Mouse (Mus musculus) adrenal gland, adult 18-20 months (tissue): ENCODE measurements around the gene Abcd1. TPM values are rescaled to one million over a fixed set of nuclear protein-coding genes. Genes with fewer than 3 reads are reported as not detected.

Experiments
- DNase-seq, 2 experiments: peaks; one replicate each; pipeline ENCODE4 v3.0.0; 2021 to 2022; ENCODE audit warnings: low spot score in 2 of 2
- long read RNA-seq, 2 experiments: library from polyadenylated mRNA; stranded (forward); transcript quantifications; one replicate each; pipeline ENCODE4 v2.0.0; 2021
- total RNA-seq, 2 experiments: library from RNA; stranded (reverse); gene quantifications; 1 replicate in 1 of 2; 2 replicates in 1 of 2; pipeline ENCODE4 v1.2.3; 2021

Gene Abcd1
- 10 to 100 TPM; 24.0 to 24.3 TPM for total RNA-seq
- long read RNA-seq, experiment 1, transcript Abcd1-201 (10 exons, 3,648 nt): major isoform, 22 of 22 reads
- long read RNA-seq, experiment 1, partial matches to known transcripts: 0 of 22 reads
- long read RNA-seq, experiment 1, other reads (novel, unspliced or antisense): 0 of 22 reads
- long read RNA-seq, experiment 2, partial matches to known transcripts: 2 of 5 reads
- long read RNA-seq, experiment 2, other reads (novel, unspliced or antisense): 0 of 5 reads

DNA sequence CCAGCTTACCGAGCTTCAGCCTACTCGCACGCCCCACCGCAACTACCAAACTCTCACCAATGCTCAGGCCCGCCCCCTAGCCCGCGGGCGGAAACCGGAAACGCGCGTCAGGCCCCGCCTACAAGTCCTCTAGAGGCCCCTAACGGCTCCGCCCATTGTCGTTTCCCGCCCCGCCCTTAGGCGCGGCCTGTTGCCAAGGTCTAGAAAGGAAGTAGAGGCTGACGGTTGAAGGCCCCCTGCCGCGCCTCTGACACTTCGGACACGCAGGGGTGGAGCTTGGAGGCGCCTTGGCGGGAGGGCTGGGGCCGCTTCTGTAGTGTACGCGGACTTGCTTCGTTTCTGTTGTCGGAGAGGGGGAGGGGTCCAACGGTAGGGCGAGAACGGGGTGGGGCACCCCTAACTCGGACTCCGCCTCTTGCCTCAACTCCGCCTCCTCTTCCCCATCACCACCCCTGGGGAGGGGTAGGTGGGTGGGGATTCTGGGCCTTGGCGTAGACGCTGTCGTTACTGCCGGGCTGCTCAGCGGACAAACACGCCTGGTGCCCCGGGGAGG is at the start of gene Abcd1, which contains the start of gene Bcap31:
TSS of gene Abcd1 (plus strand) at position 489 of the 553 bp plus-strand sequence.
TSS of gene Bcap31 (minus strand) at position 67 of the 553 bp plus-strand sequence.
- peak; percentile 85 for DNase-seq

DNA sequence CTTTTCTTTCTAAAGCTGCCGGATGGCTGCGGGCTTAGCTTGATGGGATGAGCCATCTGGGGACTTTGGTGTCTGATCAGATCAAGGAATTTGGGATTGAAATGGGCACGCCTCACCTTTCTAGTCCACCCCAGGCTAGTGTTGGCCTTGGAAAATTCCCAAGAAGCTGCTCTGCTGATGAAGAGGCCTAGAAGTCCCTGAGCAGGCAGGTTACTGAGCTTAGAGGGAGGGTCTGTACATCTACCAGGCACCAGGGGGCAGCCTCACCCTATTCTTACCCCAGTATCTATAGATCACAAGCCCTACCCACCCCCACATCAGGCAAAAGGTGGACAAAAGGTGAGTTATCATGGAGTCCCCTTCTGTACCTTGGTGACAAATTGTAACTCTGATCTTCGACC is 44.4 kb upstream of the Abcd1 start:
- peak; percentile 36 to 37 for DNase-seq

DNA sequence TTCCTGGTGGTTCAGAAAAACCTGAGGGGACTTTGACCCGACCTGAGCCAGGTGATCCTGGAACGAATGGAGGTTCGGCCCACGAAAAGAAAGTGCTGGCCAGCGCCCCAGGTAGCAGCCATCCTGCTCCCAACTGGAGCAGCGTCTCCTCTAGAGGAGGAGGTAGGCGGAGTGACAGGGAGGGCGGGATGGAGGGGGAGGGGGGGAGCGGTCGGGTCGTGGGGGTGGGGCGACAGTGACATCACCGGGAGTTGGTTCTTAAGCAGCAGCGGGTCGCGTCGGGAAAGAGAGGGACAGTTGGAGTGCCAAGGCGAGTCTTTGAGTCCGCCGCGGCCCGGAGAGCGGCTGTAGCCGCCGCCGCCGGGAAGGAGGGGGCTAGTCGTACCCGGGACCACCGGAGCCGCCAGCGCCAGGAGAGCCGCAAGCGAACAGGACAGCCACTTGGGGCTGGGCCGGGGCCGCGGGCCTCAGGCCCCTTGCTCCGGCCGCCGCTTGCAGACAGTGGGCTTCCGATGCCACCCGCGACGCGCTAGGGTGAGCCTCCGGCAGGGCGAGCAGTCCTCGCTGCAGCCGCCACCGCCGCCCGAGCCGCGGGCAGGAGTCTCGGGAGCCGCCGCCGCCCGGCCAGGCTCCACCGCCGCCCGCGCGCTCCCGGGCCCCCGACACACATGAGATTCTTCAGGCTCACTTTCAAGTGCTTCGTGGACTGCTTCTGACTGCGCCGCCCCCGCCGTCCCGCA is 43.3 kb upstream of the Abcd1 start, which contains the start of gene Slc6a8:
TSS of gene Slc6a8 (plus strand) at position 272 of the 740 bp plus-strand sequence.
- DNase-seq: peak; percentile 73 to 75

DNA sequence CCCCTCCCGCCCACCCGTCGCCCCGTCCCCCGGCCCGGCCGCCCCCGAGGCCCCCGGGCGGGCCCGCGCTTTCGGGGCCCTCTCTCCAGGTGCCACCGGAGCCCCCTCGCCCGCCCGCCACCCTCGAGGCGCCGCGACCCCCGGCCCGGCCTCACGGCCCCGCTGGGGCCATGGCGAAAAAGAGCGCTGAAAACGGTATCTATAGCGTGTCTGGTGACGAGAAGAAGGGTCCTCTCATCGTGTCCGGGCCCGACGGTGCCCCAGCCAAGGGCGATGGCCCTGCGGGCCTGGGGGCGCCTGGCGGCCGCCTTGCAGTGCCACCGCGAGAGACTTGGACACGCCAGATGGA is 42.8 kb upstream of the Abcd1 start:
- no peak for DNase-seq

DNA sequence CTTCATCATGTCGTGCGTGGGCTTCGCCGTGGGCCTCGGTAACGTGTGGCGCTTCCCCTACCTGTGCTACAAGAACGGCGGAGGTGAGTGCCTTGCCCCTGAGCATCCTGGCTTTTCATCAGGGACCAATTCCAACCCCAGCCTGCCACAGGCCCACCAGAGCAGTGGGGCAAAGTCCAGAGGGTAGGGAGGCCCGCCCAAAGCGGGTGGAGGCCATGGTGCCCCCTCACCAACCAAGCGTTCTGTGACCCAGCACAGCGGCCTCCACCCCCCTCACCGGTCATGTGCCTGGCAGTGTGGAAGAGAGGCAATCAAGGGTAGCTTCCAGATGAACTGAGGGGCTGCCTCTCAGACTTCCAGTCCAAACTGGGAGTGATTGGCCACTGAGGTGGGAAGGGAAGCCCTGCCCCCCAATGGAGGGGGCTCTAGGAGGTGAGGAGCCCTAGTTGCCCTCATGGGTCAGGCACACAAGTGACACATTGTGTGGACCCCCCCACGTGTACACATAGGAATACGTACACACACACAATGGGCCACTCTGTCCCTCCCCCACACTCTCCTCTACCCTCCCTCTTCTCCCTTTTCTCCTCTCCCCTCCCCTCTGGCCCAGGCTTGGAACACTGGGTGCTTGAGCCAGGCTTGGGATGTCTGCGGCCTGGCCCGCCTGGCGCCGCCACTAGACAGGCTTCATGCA is 42.3 kb upstream of the Abcd1 start:
- no peak for DNase-seq

DNA sequence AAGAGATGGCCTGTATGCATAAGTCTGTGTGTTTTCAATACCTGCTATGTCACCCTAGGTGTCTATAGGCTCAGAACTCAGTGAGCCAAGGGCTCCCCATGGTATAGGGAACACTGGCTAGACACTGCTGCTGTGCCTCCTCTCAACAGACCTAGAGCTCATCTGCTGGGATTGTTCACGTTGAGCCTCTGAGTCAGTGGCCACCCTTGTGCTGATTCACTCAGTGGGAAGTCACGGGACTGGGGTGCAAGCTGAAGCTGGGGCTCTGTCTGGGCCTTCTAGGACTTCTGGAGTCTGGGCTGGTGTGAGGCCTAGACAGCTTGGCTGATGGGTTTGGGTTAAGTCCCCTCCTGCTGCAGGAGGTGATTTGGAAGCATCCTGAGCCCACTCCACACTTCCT is 41.2 kb upstream of the Abcd1 start:
- DNase-seq: peak in 1 of 2 experiments; percentile 29

DNA sequence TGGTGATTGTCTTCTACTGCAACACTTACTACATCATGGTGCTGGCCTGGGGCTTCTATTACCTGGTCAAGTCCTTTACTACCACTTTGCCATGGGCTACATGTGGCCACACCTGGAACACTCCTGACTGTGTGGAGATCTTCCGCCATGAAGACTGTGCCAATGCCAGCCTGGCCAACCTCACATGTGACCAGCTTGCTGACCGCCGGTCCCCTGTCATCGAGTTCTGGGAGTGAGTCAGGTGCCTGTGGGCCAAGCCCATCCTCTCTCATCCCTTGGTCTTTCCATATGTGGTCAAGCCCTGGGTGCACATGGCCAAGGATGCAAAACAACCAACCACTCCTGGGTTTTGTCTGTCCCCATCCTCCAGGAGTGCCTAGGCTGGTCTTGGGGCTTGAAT is 39.7 kb upstream of the Abcd1 start:
- DNase-seq: no peak

DNA sequence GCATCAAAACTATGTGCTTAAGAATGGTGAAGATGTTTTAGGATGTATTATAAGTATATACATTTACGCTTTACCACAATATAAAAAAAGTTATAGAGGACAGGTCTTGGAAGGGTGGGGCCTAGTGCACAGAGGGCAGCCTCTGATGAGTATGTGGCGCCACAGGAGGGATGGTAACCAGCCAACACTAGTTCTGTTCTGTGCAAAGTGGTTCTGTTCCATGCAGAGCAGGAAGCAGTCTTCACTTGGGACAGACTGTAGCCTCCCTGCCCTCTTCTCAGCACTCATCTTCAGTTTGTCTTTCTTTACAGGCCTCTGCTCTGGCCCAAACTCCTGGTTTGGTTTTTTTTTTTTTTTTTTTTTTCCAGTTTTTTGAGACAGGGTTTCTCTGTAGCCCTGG is 32.2 kb upstream of the Abcd1 start:
- no peak for DNase-seq

DNA sequence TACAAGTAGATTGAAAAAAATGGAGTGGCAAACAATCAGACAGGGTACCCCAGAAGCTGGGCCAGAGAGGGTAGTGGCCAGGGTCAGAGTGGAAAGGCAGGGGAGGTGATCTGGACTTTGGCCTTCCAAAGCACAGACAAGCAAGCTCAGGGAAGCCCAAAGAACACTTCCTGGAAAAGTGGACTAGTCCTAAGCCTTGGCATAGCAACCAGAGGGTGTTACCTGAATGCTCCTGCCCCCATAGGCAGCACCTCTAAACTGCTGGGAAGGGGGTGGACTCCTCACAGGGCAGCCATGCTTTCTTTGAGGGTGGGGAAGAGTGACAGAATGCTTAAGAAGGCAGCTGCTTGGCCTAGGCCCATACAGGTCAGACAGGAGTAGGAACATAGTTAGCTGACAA is 31.4 kb upstream of the Abcd1 start:
- no peak for DNase-seq

DNA sequence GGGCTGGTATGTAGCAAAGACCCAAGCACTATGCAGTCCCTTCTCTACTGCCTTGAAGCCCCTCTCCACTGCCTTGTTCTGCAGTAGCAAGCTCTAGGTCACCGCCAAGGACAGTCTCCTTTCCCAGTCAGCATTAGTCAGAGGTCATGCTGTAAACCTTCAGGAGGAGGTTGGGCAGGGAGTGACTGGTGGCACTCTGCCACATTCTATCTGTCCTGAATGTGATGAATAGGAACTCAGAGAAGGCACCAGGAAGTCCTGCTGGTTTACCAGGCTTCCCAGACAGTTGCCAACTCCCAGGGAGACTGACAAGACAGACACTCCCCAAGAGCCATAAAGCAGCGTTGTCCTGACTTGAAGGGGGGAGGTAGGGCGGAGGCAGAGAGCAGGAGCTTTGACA is 30.8 kb upstream of the Abcd1 start:
- DNase-seq: peak in 1 of 2 experiments; percentile 50

DNA sequence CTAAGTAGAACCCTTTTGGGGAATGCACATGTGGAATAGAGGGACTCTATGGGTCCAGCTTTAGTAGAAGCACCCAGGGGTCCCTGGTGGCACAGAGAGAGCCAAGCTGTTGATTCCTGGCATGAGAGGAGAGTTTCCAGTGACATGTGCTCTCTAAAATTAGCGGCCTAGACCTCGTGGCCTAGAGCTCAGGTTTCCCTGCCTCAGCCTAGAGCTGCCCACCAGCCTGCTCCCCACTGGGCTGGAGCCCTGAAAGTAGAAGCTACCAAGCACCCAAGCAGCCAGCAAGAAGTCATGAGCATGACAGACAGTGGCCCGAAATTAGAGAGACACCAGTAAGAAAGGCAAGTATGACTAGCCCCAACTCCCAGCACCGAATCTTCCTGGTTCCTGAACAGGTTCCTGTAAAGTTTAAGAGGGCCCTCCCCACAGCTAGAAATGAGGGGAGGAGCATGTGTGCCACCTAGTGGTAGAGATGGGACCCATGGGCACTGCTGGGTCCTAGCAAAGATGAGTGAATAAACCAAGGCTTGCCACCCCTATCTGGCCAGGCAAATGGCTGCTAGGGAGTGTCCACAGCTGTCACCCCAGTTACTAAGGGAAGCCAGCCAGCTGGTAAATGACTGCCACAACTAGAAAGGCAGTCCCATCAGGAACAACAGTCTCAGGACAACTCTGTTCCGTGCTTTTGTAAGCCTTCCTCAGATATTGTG is 25.3 kb upstream of the Abcd1 start:
- peak; percentile 37 to 45 for DNase-seq

DNA sequence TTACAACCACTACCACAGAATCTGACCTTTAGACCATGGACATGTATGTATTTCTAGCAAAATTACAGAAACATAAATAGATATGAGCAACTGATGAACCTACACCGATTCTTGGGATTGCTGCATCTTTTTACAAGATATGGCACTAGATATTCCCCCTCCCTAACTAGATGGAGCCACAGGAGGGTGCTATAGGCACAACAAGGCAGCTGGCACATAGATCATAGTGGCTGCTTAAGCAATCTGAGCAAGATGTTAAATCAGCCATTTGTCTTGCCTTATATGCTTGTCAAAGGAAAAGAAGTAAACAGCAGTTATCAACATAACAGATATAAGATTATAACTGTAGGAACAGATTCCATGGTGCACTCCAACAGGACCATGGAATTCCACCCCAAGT is 15.9 kb upstream of the Abcd1 start:
- no peak for DNase-seq

DNA sequence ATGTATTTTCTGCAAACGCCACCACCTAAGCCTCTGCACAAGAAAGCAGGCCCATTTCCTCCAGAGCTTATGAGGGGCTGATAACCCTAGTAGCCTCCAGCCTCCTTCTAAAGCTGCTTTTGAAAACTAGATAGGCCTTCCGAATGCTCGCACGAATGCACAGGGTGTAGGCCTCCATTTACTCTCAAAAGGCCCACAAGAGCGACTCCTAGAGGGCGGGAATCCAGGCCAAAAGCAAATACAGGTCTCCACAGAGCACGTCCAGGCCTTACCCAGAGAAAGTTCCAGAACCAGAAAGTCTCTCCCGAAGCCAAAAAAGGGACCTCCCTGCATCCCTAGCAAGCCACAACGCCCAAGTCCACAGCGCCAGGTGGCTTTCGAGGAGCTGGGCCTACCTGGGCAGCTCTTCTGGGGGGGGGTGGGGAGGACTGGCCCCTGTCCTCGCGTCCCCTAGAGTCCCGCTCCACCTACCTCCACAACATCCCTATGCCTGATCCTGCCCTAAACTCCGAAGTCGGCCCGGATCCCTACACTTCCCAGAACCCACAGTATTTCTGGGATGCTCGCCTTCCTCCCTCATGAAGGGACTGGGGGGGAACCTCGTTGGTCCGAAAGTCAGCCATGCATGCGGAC is 805 bp upstream of the Abcd1 start:
- no peak for DNase-seq

DNA sequence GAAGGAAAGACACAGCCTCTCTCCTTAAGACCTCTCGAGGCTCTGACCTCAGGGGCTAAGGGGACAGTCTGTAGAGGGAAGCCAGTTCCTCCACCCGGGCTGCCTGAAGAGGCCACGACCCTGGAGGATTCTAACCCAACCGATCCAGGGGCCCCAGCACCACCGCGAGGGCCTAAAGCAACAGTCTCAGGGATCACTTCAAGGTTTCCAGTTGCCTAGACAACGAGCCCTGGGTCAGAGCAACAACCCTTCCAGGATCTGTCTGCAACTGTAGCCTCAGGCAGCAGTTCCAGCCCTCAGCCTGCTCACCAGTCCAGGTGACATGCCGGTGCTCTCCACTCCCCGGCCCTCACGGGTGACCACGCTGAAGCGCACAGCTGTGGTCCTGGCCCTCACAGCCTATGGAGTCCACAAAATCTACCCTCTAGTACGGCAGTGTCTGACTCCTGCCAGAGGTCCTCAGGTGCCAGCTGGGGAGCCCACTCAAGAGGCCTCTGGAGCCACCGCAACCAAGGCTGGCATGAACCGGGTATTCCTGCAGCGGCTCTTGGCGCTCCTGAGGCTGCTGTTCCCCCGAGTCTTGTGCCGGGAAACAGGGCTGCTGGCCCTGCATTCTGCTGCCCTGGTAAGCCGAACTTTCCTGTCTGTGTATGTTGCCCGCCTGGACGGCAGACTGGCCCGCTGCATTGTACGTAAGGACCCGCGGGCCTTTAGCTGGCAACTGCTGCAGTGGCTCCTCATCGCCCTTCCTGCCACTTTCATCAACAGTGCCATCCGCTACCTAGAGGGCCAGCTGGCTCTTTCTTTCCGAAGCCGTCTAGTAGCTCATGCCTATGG is 530 bp downstream of the Abcd1 start:
- DNase-seq: peak; percentile 14 to 26

DNA sequence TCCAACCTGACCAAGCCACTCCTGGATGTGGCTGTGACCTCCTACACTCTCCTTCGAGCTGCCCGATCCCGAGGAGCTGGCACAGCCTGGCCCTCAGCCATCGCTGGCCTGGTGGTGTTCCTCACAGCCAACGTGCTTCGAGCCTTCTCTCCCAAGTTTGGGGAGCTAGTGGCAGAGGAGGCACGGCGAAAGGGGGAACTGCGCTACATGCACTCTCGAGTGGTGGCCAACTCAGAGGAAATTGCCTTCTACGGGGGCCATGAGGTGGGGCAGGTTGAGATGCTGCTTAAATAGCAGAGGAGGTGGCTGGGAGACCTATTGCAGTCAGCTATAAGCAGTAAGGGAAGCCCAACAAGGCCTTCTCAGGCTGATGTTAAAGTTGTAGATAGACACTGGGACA is 1.3 kb downstream of the Abcd1 start:
- peak in 1 of 2 experiments; percentile 27 for DNase-seq

DNA sequence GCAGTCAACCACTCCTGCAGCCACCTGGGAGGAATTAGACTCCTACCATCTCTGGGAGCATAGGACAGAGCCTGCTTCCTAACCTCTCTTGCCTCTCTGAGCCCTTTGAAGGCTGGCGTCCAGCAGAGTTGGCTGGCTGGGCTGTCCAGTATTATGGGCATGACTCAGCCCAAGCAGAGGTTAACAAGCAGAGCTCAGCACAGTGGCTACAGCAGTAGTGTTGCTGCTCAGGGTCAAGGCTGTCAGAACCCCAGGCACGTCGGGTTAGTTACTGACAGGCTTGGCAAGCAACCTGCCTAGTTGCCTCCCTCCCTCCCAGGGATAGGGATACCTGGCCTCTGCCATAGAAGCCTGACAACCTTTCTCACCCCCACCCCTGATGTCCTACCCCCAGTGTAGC is 1.9 kb downstream of the Abcd1 start:
- peak; percentile 20 to 34 for DNase-seq

DNA sequence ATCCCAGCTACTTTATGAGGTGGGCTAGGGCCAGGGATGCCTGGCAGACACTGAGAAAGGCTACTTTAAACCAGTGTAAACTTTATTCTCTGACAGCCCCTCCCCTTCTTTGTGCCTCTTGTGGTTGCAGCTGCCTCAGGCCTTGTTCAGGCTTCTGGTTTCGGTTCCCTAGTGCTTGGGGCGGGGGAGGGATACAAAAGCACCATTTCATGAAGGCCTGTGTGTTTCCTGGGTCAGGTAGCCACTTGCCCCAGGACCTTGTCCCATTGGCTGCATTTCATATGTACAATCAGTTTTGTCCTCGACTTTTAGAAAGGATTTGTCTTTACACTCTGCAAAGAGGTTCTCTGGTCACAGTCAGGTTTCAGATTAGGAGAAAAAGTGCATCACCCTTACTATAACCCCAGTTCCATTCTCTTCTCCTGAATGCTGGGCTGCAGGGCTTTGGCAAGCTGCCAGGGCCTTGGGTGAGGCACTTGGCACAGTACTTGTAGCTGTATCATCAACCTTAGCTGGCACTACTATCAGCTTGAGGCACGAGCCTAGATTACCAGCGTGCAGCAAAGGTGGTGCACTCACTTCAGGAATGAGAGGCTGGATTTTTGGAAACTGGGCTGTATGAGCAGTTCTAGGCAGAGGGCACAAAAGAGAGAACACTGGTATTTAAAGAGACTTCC is 2.4 kb downstream of the Abcd1 start:
- DNase-seq: peak; percentile 52 to 59

DNA sequence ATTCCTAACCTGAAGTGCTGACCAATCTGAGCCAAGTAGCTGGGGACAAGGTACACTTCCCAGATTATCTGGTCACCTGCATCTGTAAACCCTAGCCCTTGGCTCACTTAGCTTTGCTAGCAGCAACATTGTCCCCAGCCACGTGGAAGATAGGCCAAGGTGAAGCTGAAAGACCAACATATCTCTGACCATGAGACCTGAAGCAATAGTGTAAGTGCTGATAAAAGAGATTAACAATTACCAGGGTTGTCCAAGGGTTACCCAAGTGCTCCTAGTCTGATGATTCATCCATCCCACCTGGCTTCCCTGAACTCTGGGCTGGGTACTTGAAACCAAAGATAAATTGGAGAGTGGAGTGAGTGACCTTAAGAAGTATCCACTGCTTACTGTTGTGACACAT is 14.5 kb downstream of the Abcd1 start:
- no peak for DNase-seq

DNA sequence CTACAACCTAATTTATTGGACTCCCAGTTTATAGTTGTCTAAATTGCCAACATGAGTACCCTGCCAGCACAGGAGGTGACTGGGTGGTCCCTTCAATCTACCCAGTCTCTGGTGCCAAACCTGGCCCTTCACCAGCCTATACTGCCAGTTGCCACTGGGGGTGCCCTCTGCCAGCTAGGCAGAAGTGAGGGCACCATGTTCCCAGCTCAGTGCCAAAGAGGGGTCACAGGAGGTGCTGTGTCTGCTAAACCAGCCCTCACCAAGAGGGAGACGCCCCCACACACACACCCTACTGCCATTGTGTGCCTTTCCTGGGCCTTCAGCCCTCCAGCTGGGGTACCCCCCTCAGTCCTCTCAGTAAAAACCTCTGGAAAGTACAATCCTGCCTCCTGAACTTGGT is 21.8 kb downstream of the Abcd1 start:
- no peak for DNase-seq
